Mouse (Mus musculus) lung, adult 18-20 months (tissue): ENCODE results near the gene 1700025B11Rik.
A peak's percentile ranks its signal among the peaks of the same experiment; 100 is the strongest.
"Not testable (repeated sequence)": the region's sequence is repeated elsewhere in the genome, so short reads cannot be mapped to it uniquely, and the experiment has no call there.

Experiments
- DNase-seq, 2 experiments: peaks; one replicate each; pipeline ENCODE4 v3.0.0; 2022; ENCODE audit warnings: mixed read lengths in 2 of 2

1700025B11Rik gene

GRCm38 (mm10) chr15:77561792-77562191, at the start of gene 1700025B11Rik:
1700025B11Rik (minus strand) TSS chr15:77561892.
- no peak for DNase-seq

GRCm38 (mm10) chr15:77606069-77606468, 44.4 kb upstream of the 1700025B11Rik start:
- DNase-seq, result no peak

GRCm38 (mm10) chr15:77598958-77599357, 37.3 kb upstream of the 1700025B11Rik start, which contains the start of gene Gm36245:
Gm36245 (plus strand) TSS chr15:77599258.
- DNase-seq, result no peak

- peak; percentile 33 to 41 for DNase-seq
Observed at GRCm38 (mm10) chr15:77598429-77598828, 36.7 kb upstream of the 1700025B11Rik start.

- no peak for DNase-seq
Observed at GRCm38 (mm10) chr15:77595961-77596360, 34.3 kb upstream of the 1700025B11Rik start, which contains the start of gene Apol10b. Apol10b (minus strand) TSS chr15:77596125.

- DNase-seq, result no peak
Observed at GRCm38 (mm10) chr15:77593557-77593956, 31.9 kb upstream of the 1700025B11Rik start.

- no peak for DNase-seq
Observed at GRCm38 (mm10) chr15:77590881-77591280, 29.2 kb upstream of the 1700025B11Rik start.

- no peak for DNase-seq
Observed at GRCm38 (mm10) chr15:77588981-77589380, 27.3 kb upstream of the 1700025B11Rik start.

- peak in 1 of 2 experiments; percentile 27 for DNase-seq
Observed at GRCm38 (mm10) chr15:77587026-77587425, 25.3 kb upstream of the 1700025B11Rik start.

GRCm38 (mm10) chr15:77581681-77582080, 20.0 kb upstream of the 1700025B11Rik start:
- DNase-seq, result peak; percentile 62 to 70

- no peak for DNase-seq
Observed at GRCm38 (mm10) chr15:77579311-77579710, 17.6 kb upstream of the 1700025B11Rik start.

GRCm38 (mm10) chr15:77578801-77579200, 17.1 kb upstream of the 1700025B11Rik start:
- no peak for DNase-seq

GRCm38 (mm10) chr15:77563219-77563618, 1.5 kb upstream of the 1700025B11Rik start:
- no peak for DNase-seq

GRCm38 (mm10) chr15:77539221-77539620, 22.5 kb downstream of the 1700025B11Rik start:
- DNase-seq, result not testable (repeated sequence)

- no peak for DNase-seq
Observed at GRCm38 (mm10) chr15:77533216-77533615, 28.5 kb downstream of the 1700025B11Rik start, which contains the start of gene Apol7c. Apol7c (minus strand) TSS chr15:77533316.

- peak; percentile 34 to 56 for DNase-seq
Observed at GRCm38 (mm10) chr15:77523186-77523843, 38.4 kb downstream of the 1700025B11Rik start.

GRCm38 (mm10) chr15:77520596-77520995, 41.1 kb downstream of the 1700025B11Rik start:
- DNase-seq, result not testable (repeated sequence)
